In the genomic region with DNA sequence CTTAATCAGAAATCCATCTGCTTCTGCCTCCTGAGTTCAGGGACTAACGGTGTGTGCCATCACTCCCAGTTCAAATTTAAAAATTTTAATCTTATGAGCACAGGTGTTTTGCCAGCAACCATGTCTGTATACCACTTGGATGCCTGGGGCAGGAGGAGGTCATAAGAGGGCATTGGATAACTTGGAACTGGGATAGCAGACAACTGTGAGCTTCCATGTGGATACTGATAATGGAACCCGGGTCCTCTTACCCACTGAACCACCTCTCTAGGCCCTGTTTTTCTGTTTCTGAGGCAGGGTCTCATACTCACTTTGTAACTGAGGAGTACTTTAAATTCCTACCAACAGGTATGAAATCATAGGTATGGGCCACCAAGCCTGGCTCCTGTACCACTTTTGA, we compare ENCODE assay signal across 10 mouse cellular contexts. TPM values are rescaled to one million over a fixed set of nuclear protein-coding genes. Genes with fewer than 3 reads are reported as not detected.
A peak's percentile ranks its signal among the peaks of the same experiment; 100 is the strongest.
DNase-seq lines count a peak whose midpoint lies in the region; ATAC-seq and TF ChIP-seq lines count a peak whose summit lies in the region.
"Had no signal": no experiment of that assay in that cellular context is flagged by ENCODE, and none has a peak within 500 bp of the region (broad histone marks: within the 10 kb centered on the region; RNA-seq: fewer than 3 reads in every experiment).

No protein-coding gene starts in this region.

- no peaks in the 10 kb centered on the region for H3K4me1 ChIP-seq in heart, embryonic 12.5 days (replicated peaks)
- peaks cover 6% of the 10 kb centered on the region; the same call in 1 of the 2 replicates for H3K4me1 ChIP-seq in lung, embryonic 14.5 days (ENCODE audit: insufficient read depth)
- H3K4me1 ChIP-seq in lung, adult 2 months (ENCODE audit: control insufficient read depth, insufficient read depth, low read length), result no peaks in the 10 kb centered on the region
- no peaks in the 10 kb centered on the region for H3K4me1 ChIP-seq in heart, postnatal 0 days (ENCODE audit: control insufficient read depth, insufficient read depth)
- H3K4me1 ChIP-seq in stomach, embryonic 14.5 days (ENCODE audit: control insufficient read depth, insufficient read depth, low read length), result peaks cover 10% of the 10 kb centered on the region

- no peak for TF ChIP-seq EP300 in heart, postnatal 0 days (IDR thresholded peaks at IDR 0.05; ENCODE audit: low read depth)

- peak overlapping the region; percentile 88 for H3K27ac ChIP-seq in heart, embryonic 12.5 days (ENCODE audit: poor library complexity, severe bottlenecking)
- peak overlapping the region; percentile 78 for H3K27ac ChIP-seq in lung, embryonic 14.5 days (ENCODE audit: low read depth)
- peak overlapping the region; percentile 88 for H3K27ac ChIP-seq in heart, postnatal 0 days (ENCODE audit: low read depth)
- peak overlapping the region; percentile 62; the same call in 1 of the 2 replicates for H3K27ac ChIP-seq in stomach, embryonic 14.5 days (ENCODE audit: low read length)

- H3K9ac ChIP-seq in heart, embryonic 12.5 days, result no peak overlapping the region
- no peak overlapping the region for H3K9ac ChIP-seq in lung, embryonic 14.5 days
- no peak overlapping the region for H3K9ac ChIP-seq in heart, postnatal 0 days (replicated peaks; ENCODE audit: low read depth, low read length)
- no peak overlapping the region for H3K9ac ChIP-seq in stomach, embryonic 14.5 days (replicated peaks; ENCODE audit: low read depth, low read length)

- no peaks in the 10 kb centered on the region for H3K9me3 ChIP-seq in heart, embryonic 12.5 days (replicated peaks)
- no peaks in the 10 kb centered on the region for H3K9me3 ChIP-seq in lung, embryonic 14.5 days (ENCODE audit: low read depth, low read length)
- no peaks in the 10 kb centered on the region for H3K9me3 ChIP-seq in heart, postnatal 0 days (replicated peaks; ENCODE audit: control insufficient read depth, low read length)
- no peaks in the 10 kb centered on the region for H3K9me3 ChIP-seq in stomach, embryonic 14.5 days (ENCODE audit: control insufficient read depth, low read depth, low read length)

- WGBS in heart, embryonic 12.5 days, result 82% methylated on average over 2 of the region's 2 CpGs
- 96% methylated on average over 2 of the region's 2 CpGs for WGBS in lung, embryonic 14.5 days
- WGBS in lung, adult 2 months, result 89% methylated on average over 2 of the region's 2 CpGs
- WGBS in heart, postnatal 0 days, result 80% methylated on average over 2 of the region's 2 CpGs
- WGBS in stomach, embryonic 14.5 days, result 92% methylated on average over 2 of the region's 2 CpGs

- no peak overlapping the region for H3K4me2 ChIP-seq in heart, embryonic 12.5 days
- H3K4me2 ChIP-seq in lung, embryonic 14.5 days, result no peak overlapping the region
- no peak overlapping the region for H3K4me2 ChIP-seq in heart, postnatal 0 days (ENCODE audit: low read depth, low read length)
- H3K4me2 ChIP-seq in stomach, embryonic 14.5 days (replicated peaks; ENCODE audit: low read depth, low read length), result no peak overlapping the region

- no peaks in the 10 kb centered on the region for H3K27me3 ChIP-seq in heart, embryonic 12.5 days (replicated peaks)
- no peaks in the 10 kb centered on the region for H3K27me3 ChIP-seq in lung, embryonic 14.5 days (ENCODE audit: insufficient read depth, low read length)
- no peaks in the 10 kb centered on the region for H3K27me3 ChIP-seq in heart, postnatal 0 days (ENCODE audit: control insufficient read depth, insufficient read depth, low read length)
- H3K27me3 ChIP-seq in stomach, embryonic 14.5 days (ENCODE audit: control insufficient read depth, insufficient read depth, low read length), result no peaks in the 10 kb centered on the region

- no peak for TF ChIP-seq POLR2A in lung, adult 2 months (IDR thresholded peaks at IDR 0.05; ENCODE audit: borderline replicate concordance, extremely low read depth, low read depth, low read length)

- DNase-seq in heart, postnatal 4 days, result no peak
- DNase-seq in lung, embryonic 14.5 days, result no peak
- no peak for DNase-seq in lung, adult 2 months
- DNase-seq in heart, postnatal 0 days (ENCODE audit: low spot score), result no peak
- no peak for DNase-seq in cerebellum, adult 9-11 months
- DNase-seq in cerebellum, adult 11-12 months, result no peak
- DNase-seq: cerebellum, adult 11 months; right cerebral cortex, adult 18-20 months had no signal

- TF ChIP-seq CTCF in lung, embryonic 14.5 days (IDR thresholded peaks at IDR 0.05; ENCODE audit: low read depth), result no peak
- TF ChIP-seq CTCF in lung, adult 2 months (IDR thresholded peaks at IDR 0.05; ENCODE audit: insufficient read depth, low read length), result no peak
- TF ChIP-seq CTCF in heart, postnatal 0 days (IDR thresholded peaks at IDR 0.05; ENCODE audit: low read depth), result no peak

- no peak overlapping the region for H3K4me3 ChIP-seq in heart, embryonic 12.5 days
- no peak overlapping the region for H3K4me3 ChIP-seq in lung, embryonic 14.5 days (ENCODE audit: low read depth, low read length)
- no peak overlapping the region for H3K4me3 ChIP-seq in lung, adult 2 months (replicated peaks; ENCODE audit: extremely low read depth, low read depth, low read length)
- H3K4me3 ChIP-seq in heart, postnatal 0 days (ENCODE audit: low read depth, low read length), result no peak overlapping the region
- H3K4me3 ChIP-seq in stomach, embryonic 14.5 days (ENCODE audit: low read depth, low read length), result no peak overlapping the region

- H3K36me3 ChIP-seq in heart, embryonic 12.5 days, result no peaks in the 10 kb centered on the region
- H3K36me3 ChIP-seq in lung, embryonic 14.5 days (ENCODE audit: insufficient read depth), result no peaks in the 10 kb centered on the region
- H3K36me3 ChIP-seq in heart, postnatal 0 days (replicated peaks; ENCODE audit: control insufficient read depth, insufficient read depth, low read length), result no peaks in the 10 kb centered on the region
- no peaks in the 10 kb centered on the region for H3K36me3 ChIP-seq in stomach, embryonic 14.5 days (ENCODE audit: control insufficient read depth, insufficient read depth, low read length)

- ATAC-seq in heart, embryonic 12.5 days (ENCODE audit: insufficient number of reproducible peaks, low FRiP score), result no peak
- ATAC-seq in lung, embryonic 14.5 days (ENCODE audit: insufficient read depth), result no peak
- ATAC-seq in heart, postnatal 0 days (ENCODE audit: insufficient read depth, low read depth), result no peak
- ATAC-seq in stomach, embryonic 14.5 days (ENCODE audit: insufficient number of reproducible peaks, insufficient read depth, low FRiP score, low read depth), result no peak

RNA-seq across cellular contexts. Expression of a gene that starts 12.3 kb away (rescaled TPM):
- polyA plus RNA-seq in heart, embryonic 12.5 days (2016; fragmentation: Nextera tagmentation; extraction: Ambion mirVana), result 0.83 and 0.93 TPM in 2 replicates
- 1 to 10 TPM; 2.3 to 2.9 TPM for total RNA-seq in heart, postnatal 4 days (2021)
- 1.5 and 2.1 TPM in 2 replicates for polyA plus RNA-seq in lung, embryonic 14.5 days (2014; fragmentation: Nextera tagmentation; extraction: Ambion mirVana)
- polyA plus RNA-seq in lung, adult 2 months (2012; rRNA removed), result 10.0 and 10.3 TPM in 2 replicates
- 5.1 and 9.0 TPM in 2 replicates for total RNA-seq in heart, postnatal 0 days (2014; rRNA removed; ENCODE audit: low replicate concordance)
- 1.00 and 1.5 TPM in 2 replicates for polyA plus RNA-seq in heart, postnatal 0 days (2015; fragmentation: Nextera tagmentation; extraction: Ambion mirVana)
- polyA plus RNA-seq in stomach, embryonic 14.5 days (2014; fragmentation: Nextera tagmentation; extraction: Ambion mirVana), result 0.78 and 1.2 TPM in 2 replicates

RNA-seq across cellular contexts. Expression of a gene that starts 25.4 kb away (rescaled TPM):
- 48.4 and 51.7 TPM in 2 replicates for polyA plus RNA-seq in heart, embryonic 12.5 days (2016; fragmentation: Nextera tagmentation; extraction: Ambion mirVana)
- 10 to 100 TPM; 45.0 to 48.0 TPM for total RNA-seq in heart, postnatal 4 days (2021)
- 34.9 and 38.2 TPM in 2 replicates for polyA plus RNA-seq in lung, embryonic 14.5 days (2014; fragmentation: Nextera tagmentation; extraction: Ambion mirVana)
- 14.8 and 22.7 TPM in 2 replicates for polyA plus RNA-seq in lung, adult 2 months (2012; rRNA removed)
- 28.6 and 29.7 TPM in 2 replicates for total RNA-seq in heart, postnatal 0 days (2014; rRNA removed; ENCODE audit: low replicate concordance)
- 27.6 and 29.8 TPM in 2 replicates for polyA plus RNA-seq in heart, postnatal 0 days (2015; fragmentation: Nextera tagmentation; extraction: Ambion mirVana)
- polyA plus RNA-seq in stomach, embryonic 14.5 days (2014; fragmentation: Nextera tagmentation; extraction: Ambion mirVana), result 40.0 and 40.2 TPM in 2 replicates

RNA-seq across cellular contexts. Expression of a gene that starts 25.7 kb away (rescaled TPM):
- polyA plus RNA-seq in heart, embryonic 12.5 days (2016; fragmentation: Nextera tagmentation; extraction: Ambion mirVana), result 19.6 and 20.8 TPM in 2 replicates
- 10 to 100 TPM; 12.8 to 15.4 TPM for total RNA-seq in heart, postnatal 4 days (2021)
- 12.1 and 15.1 TPM in 2 replicates for polyA plus RNA-seq in lung, embryonic 14.5 days (2014; fragmentation: Nextera tagmentation; extraction: Ambion mirVana)
- 18.3 and 20.6 TPM in 2 replicates for polyA plus RNA-seq in lung, adult 2 months (2012; rRNA removed)
- total RNA-seq in heart, postnatal 0 days (2014; rRNA removed; ENCODE audit: low replicate concordance), result 17.9 and 24.4 TPM in 2 replicates
- 11.1 and 11.6 TPM in 2 replicates for polyA plus RNA-seq in heart, postnatal 0 days (2015; fragmentation: Nextera tagmentation; extraction: Ambion mirVana)
- polyA plus RNA-seq in stomach, embryonic 14.5 days (2014; fragmentation: Nextera tagmentation; extraction: Ambion mirVana), result 17.2 and 19.3 TPM in 2 replicates

RNA-seq across cellular contexts. Expression of a gene that starts 30.8 kb away (rescaled TPM):
- polyA plus RNA-seq in heart, embryonic 12.5 days (2016; fragmentation: Nextera tagmentation; extraction: Ambion mirVana), result 23.1 and 24.0 TPM in 2 replicates
- 10 to 100 TPM; 20.3 to 21.9 TPM for total RNA-seq in heart, postnatal 4 days (2021)
- polyA plus RNA-seq in lung, embryonic 14.5 days (2014; fragmentation: Nextera tagmentation; extraction: Ambion mirVana), result 37.4 and 39.1 TPM in 2 replicates
- 15.9 and 22.4 TPM in 2 replicates for polyA plus RNA-seq in lung, adult 2 months (2012; rRNA removed)
- 37.1 and 49.2 TPM in 2 replicates for total RNA-seq in heart, postnatal 0 days (2014; rRNA removed; ENCODE audit: low replicate concordance)
- polyA plus RNA-seq in heart, postnatal 0 days (2015; fragmentation: Nextera tagmentation; extraction: Ambion mirVana), result 13.7 and 16.5 TPM in 2 replicates
- polyA plus RNA-seq in stomach, embryonic 14.5 days (2014; fragmentation: Nextera tagmentation; extraction: Ambion mirVana), result 37.2 and 38.7 TPM in 2 replicates

RNA-seq across cellular contexts. Expression of a gene that starts 33.8 kb away (rescaled TPM):
- polyA plus RNA-seq in heart, embryonic 12.5 days (2016; fragmentation: Nextera tagmentation; extraction: Ambion mirVana), result 4.4 TPM in 2 replicates
- total RNA-seq in heart, postnatal 4 days (2021), result 1 to 10 TPM; 5.3 to 6.5 TPM
- polyA plus RNA-seq in lung, embryonic 14.5 days (2014; fragmentation: Nextera tagmentation; extraction: Ambion mirVana), result 6.9 and 7.0 TPM in 2 replicates
- polyA plus RNA-seq in lung, adult 2 months (2012; rRNA removed), result 38.4 and 53.7 TPM in 2 replicates
- total RNA-seq in heart, postnatal 0 days (2014; rRNA removed; ENCODE audit: low replicate concordance), result 4.8 and 6.8 TPM in 2 replicates
- 4.8 and 5.2 TPM in 2 replicates for polyA plus RNA-seq in heart, postnatal 0 days (2015; fragmentation: Nextera tagmentation; extraction: Ambion mirVana)
- 17.5 and 17.9 TPM in 2 replicates for polyA plus RNA-seq in stomach, embryonic 14.5 days (2014; fragmentation: Nextera tagmentation; extraction: Ambion mirVana)
